21 mouse cellular contexts compared by ENCODE assay signal in the genomic region with DNA sequence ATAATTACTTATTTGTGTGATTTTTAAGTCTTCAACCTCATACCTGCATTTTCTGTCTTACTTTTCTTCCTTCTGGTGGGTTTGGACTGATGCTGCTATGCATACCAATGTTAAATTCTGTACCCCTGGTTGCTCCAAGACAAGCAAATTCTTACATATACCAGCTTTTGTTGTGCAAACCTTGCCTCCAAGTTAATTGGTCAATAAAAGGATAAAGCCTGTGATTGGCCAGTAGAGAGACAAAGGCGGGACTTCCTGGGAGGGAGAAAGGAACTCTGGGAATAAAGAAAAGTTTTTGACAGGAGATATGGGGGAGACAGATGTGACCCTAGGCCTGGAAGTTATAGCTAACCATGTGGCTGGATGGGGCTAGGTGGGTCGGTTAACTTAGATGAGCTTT.
DNase-seq lines count a peak whose midpoint lies in the region; TF ChIP-seq lines count a peak whose summit lies in the region.
"Had no signal": no experiment of that assay in that cellular context is flagged by ENCODE, and none has a peak within 500 bp of the region (broad histone marks: within the 10 kb centered on the region; RNA-seq: fewer than 3 reads in every experiment).

No protein-coding gene starts in this region.

- H3K4me1 ChIP-seq in ES-E14 (ENCODE audit: control insufficient read depth in 2 of 2, insufficient read depth in 2 of 2, low read length in 2 of 2, poor library complexity in 1 of 2) (no peaks in the 10 kb centered on the region), MEL (ENCODE audit: control insufficient read depth in 1 of 2, insufficient read depth in 2 of 2, low read length in 2 of 2) (no peaks in the 10 kb centered on the region)
- H3K4me1 ChIP-seq: embryonic facial prominence, embryonic 13.5 days; embryonic facial prominence, embryonic 15.5 days; forebrain, embryonic 10.5 days; forebrain, embryonic 12.5 days had no signal

- H3K27ac ChIP-seq in ES-E14 (ENCODE audit: insufficient read depth, low read depth, low read length, poor library complexity, severe bottlenecking) (no peak overlapping the region), MEL (ENCODE audit: control insufficient read depth, low read depth, low read length) (no peak overlapping the region)
- H3K27ac ChIP-seq: embryonic facial prominence, embryonic 13.5 days; embryonic facial prominence, embryonic 15.5 days; forebrain, embryonic 10.5 days; forebrain, embryonic 12.5 days had no signal

- H3K4me3 ChIP-seq in ES-E14 (ENCODE audit: insufficient read depth in 1 of 2, low read depth in 1 of 2, low read length in 2 of 2, poor library complexity in 1 of 2, severe bottlenecking in 1 of 2) (no peak overlapping the region), MEL (ENCODE audit: control insufficient read depth in 1 of 2, insufficient read depth in 1 of 2, low read depth in 2 of 2, low read length in 2 of 2) (no peak overlapping the region)
- H3K4me3 ChIP-seq: embryonic facial prominence, embryonic 13.5 days; embryonic facial prominence, embryonic 15.5 days; erythroblast, embryonic 14.5 days; forebrain, embryonic 10.5 days; forebrain, embryonic 12.5 days had no signal

- H3K79me2 ChIP-seq in MEL (ENCODE audit: control insufficient read depth, insufficient read depth, low read length, poor library complexity): no peaks in the 10 kb centered on the region

- TF ChIP-seq EP300 in MEL (IDR thresholded peaks at IDR 0.05; ENCODE audit: low read depth in 1 of 2, low read length in 2 of 2): no peak

- H3K36me3 ChIP-seq in ES-E14 (ENCODE audit: control insufficient read depth, insufficient read depth, low read length, poor library complexity, severe bottlenecking) (no peaks in the 10 kb centered on the region), MEL (ENCODE audit: control insufficient read depth in 1 of 2, insufficient read depth in 2 of 2, low read length in 2 of 2) (no peaks in the 10 kb centered on the region)
- H3K36me3 ChIP-seq: G1E had no signal

- no peak for TF ChIP-seq RAD21 in MEL (IDR thresholded peaks at IDR 0.05; ENCODE audit: low read depth, low read length)

- DNase-seq in ES-E14 (ENCODE audit: low read depth, low spot score) (peak; percentile 12), MEL (ENCODE audit: low read depth, low spot score) (peak; percentile 5), ZHBTc4 (ENCODE audit: low read depth, low spot score) (peak; percentile 12)
- DNase-seq in spleen, postnatal 36 days (ENCODE audit: low spot score in 2 of 2): no peak
- no peak for DNase-seq in right cerebral cortex, postnatal 14 days
- DNase-seq: adrenal gland, adult 2 months; adrenal gland, postnatal 10 days; adrenal gland, postnatal 25 days; cerebellum, adult 11 months; cerebellum, adult 18-20 months; cerebellum, adult 8-10 months; cerebellum, adult 9-11 months; cerebellum, postnatal 14 days; cerebellum, postnatal 36 days; embryo, embryonic 11 days had no signal

- in situ Hi-C loops in ES-E14 (cut with MboI; ENCODE audit: low sequenced_read_pairs in 2 of 2, unreplicated experiment in 2 of 2): no loop called here

- no peak for TF ChIP-seq POLR2A in MEL (IDR thresholded peaks at IDR 0.05; ENCODE audit: control insufficient read depth in 1 of 2, insufficient read depth in 1 of 2, low read depth in 1 of 2, low read length in 2 of 2, poor library complexity in 1 of 2)

- TF ChIP-seq CTCF in MEL (IDR thresholded peaks at IDR 0.05 in 2 of 3, conservative IDR thresholded peaks at IDR 0.05 in 1 of 3; ENCODE audit: control insufficient read depth in 1 of 3, insufficient read depth in 1 of 3, low read depth in 2 of 3, low read length in 3 of 3, poor library complexity in 1 of 3, severe bottlenecking in 1 of 3): no peak

- H3K9me3 ChIP-seq in ES-E14 (ENCODE audit: control insufficient read depth, insufficient read depth, low read depth, low read length) (no peaks in the 10 kb centered on the region), MEL (replicated peaks; ENCODE audit: insufficient read depth, low read length) (no peaks in the 10 kb centered on the region)
- H3K9me3 ChIP-seq: embryonic facial prominence, embryonic 13.5 days; embryonic facial prominence, embryonic 15.5 days; forebrain, embryonic 10.5 days; forebrain, embryonic 12.5 days; G1E had no signal

- H3K27me3 ChIP-seq in MEL (ENCODE audit: control insufficient read depth in 1 of 2, insufficient read depth in 2 of 2, low read length in 2 of 2): no peaks in the 10 kb centered on the region; a peak in 1 of 4 replicates
- H3K27me3 ChIP-seq: embryonic facial prominence, embryonic 13.5 days; embryonic facial prominence, embryonic 15.5 days; forebrain, embryonic 12.5 days had no signal

- H3K9ac ChIP-seq in ES-E14 (ENCODE audit: insufficient read depth, low read depth, low read length, poor library complexity, severe bottlenecking): no peak overlapping the region
- H3K9ac ChIP-seq in MEL (ENCODE audit: control insufficient read depth, low read depth, low read length, poor library complexity, severe bottlenecking): no peak overlapping the region
- H3K9ac ChIP-seq: embryonic facial prominence, embryonic 13.5 days; embryonic facial prominence, embryonic 15.5 days; forebrain, embryonic 12.5 days had no signal

TF ChIP-seq in ES-E14, 5 proteins besides CTCF, POLR2A, EP300 and RAD21:
- TF ChIP-seq ZC3H11A (IDR thresholded peaks at IDR 0.05; ENCODE audit: borderline replicate concordance, low read depth, low read length) (no peak), CHD2 (IDR thresholded peaks at IDR 0.05; ENCODE audit: low read depth, low read length) (no peak), ZNF384 (IDR thresholded peaks at IDR 0.05; ENCODE audit: low read depth, low read length) (no peak), MAFK (IDR thresholded peaks at IDR 0.05; ENCODE audit: insufficient read depth, low read depth, low read length) (no peak), HCFC1 (IDR thresholded peaks at IDR 0.05; ENCODE audit: borderline replicate concordance, insufficient read depth, low read length) (no peak)

TF ChIP-seq in MEL, 35 proteins besides CTCF, POLR2A, EP300 and RAD21:
- TF ChIP-seq GABPA (IDR thresholded peaks at IDR 0.05; ENCODE audit: low read depth, low read length) (no peak), ZKSCAN1 (IDR thresholded peaks at IDR 0.05; ENCODE audit: low read depth, low read length) (no peak), TBP (IDR thresholded peaks at IDR 0.05; ENCODE audit: low read depth, low read length) (no peak), GATA1 (IDR thresholded peaks at IDR 0.05; ENCODE audit: low read depth, low read length) (no peak), ZC3H11A (IDR thresholded peaks at IDR 0.05; ENCODE audit: low read depth, low read length) (no peak), RCOR1 (IDR thresholded peaks at IDR 0.05; ENCODE audit: low read depth, low read length) (no peak), MAX (IDR thresholded peaks at IDR 0.05; ENCODE audit: low read length) (no peak), NRF1 (IDR thresholded peaks at IDR 0.05; ENCODE audit: insufficient read depth, low read depth, low read length, poor library complexity, severe bottlenecking) (no peak), TAL1 (IDR thresholded peaks at IDR 0.05; ENCODE audit: low read length) (no peak), NELFE (IDR thresholded peaks at IDR 0.05; ENCODE audit: low read depth, low read length) (no peak), BHLHE40 (IDR thresholded peaks at IDR 0.05; ENCODE audit: borderline replicate concordance, low read depth, low read length) (no peak)
TF ChIP-seq in MEL: peak in this region for 0.

Comparison
In these comparisons a context has a peak if more than half of its experiments do, and no peak if none do; other contexts are left out.
1. DNase-seq: peak in ES-E14 (single experiment), MEL (single experiment) and ZHBTc4 (single experiment); none in spleen, postnatal 36 days (0 of 2) and right cerebral cortex, postnatal 14 days (single experiment).